Mouse (Mus musculus) E14TG2a.4 (cell line): ENCODE measurements around the gene Fam241a.
A peak's percentile ranks its signal among the peaks of the same experiment; 100 is the strongest.

Experiments
- H3K27me3 ChIP-seq: 2 replicates; pipeline ENCODE4 v1.6.1; 2014; ENCODE audit warnings: low read length, control low read depth; ENCODE audit not compliant: insufficient read depth
- H3K36me3 ChIP-seq: 2 replicates; pipeline ENCODE4 v1.6.1; 2014; ENCODE audit warnings: low read length, control low read depth; ENCODE audit not compliant: insufficient read depth
- H3K4me1 ChIP-seq: replicated peaks from 2 replicates; pipeline ENCODE4 v1.6.1; 2014; ENCODE audit warnings: low read depth, low read length, control low read depth
- H3K4me3 ChIP-seq: replicated peaks from 2 replicates; pipeline ENCODE4 v1.5.1; 2014; ENCODE audit warnings: mild to moderate bottlenecking, low read length
- H3K9me3 ChIP-seq: 2 replicates; pipeline ENCODE4 v1.6.1; 2014; ENCODE audit warnings: low read length, control low read depth
- CTCF ChIP-seq: conservative IDR thresholded peaks from 2 replicates; pipeline ENCODE4 v1.5.1; 2014; ENCODE audit warnings: low read length
- NANOG ChIP-seq: IDR thresholded peaks from 2 replicates; pipeline ENCODE4 v1.6.1; 2014; ENCODE audit warnings: borderline replicate concordance, low read length, mixed read lengths
- POU5F1 ChIP-seq: IDR thresholded peaks from 2 replicates; pipeline ENCODE4 v1.6.1; 2014; ENCODE audit warnings: low read length, borderline replicate concordance

Gene Fam241a

DNA sequence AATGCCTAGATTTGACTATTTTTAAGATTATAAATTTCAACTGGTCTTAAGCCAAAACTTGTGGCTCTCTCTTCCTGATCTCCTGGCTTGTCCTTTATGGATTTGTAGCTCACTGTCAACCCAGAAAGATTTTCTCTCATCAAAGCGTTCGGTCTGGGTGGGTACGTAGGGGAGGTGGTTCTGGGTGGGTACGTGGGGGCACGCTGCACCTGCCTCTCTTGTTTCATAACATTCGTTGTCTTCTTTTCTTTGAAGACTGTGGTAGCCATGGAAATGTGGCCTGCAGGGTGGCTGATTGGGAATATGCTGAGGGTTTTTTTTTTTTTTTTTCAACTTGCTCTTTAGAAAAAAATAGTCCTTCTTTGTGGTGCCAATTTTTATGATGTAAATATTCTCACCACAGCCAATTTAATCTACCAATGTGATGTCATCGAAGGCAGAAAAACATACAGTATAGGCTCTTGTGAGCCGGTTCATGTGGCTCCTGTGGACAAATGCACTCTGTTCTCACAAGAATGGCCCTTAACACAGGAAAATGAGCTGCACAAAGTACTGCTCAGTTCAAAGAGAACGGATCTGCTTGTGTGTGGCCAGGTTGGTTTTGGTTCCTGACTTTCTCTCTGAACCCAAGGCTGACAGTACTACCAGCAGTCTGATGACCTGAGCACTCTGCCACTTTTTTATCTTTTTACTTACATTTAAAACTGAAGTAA lies 27.9 kb downstream of the Fam241a start:
- no peak overlapping the region for H3K4me3 ChIP-seq
- TF ChIP-seq POU5F1 (no peak), CTCF (no peak), NANOG (no peak)
- no peaks in the 10 kb centered on the region for H3K27me3 ChIP-seq
- H3K9me3 ChIP-seq, result peaks cover 16% of the 10 kb centered on the region
- H3K4me1 ChIP-seq, result no peaks in the 10 kb centered on the region
- H3K36me3 ChIP-seq, result no peaks in the 10 kb centered on the region

DNA sequence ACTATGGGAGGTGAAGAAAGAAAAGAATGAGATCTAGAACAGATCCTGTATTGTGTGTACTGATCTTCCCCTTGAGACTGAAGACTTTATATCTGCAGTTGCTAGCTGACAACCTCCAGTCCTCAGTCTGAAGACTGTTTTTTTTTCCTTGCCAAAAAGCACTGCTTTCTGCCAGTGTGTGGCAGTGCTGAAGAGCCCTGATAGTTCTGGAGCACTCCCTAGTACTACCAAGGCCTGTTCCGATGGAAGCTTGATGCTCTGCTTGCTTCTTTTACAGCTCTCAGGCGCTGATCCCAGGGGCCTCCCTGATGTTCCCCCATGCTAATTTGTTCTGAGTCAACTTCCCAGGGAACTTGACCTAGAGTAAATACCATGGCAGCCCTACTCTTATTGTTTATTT lies 31.9 kb downstream of the Fam241a start:
- Histone ChIP-seq H3K9me3 (peaks cover 16% of the 10 kb centered on the region), H3K4me1 (no peaks in the 10 kb centered on the region), H3K36me3 (no peaks in the 10 kb centered on the region), H3K4me3 (no peak overlapping the region), H3K27me3 (no peaks in the 10 kb centered on the region)
- TF ChIP-seq NANOG (no peak), CTCF (no peak), POU5F1 (no peak)

DNA sequence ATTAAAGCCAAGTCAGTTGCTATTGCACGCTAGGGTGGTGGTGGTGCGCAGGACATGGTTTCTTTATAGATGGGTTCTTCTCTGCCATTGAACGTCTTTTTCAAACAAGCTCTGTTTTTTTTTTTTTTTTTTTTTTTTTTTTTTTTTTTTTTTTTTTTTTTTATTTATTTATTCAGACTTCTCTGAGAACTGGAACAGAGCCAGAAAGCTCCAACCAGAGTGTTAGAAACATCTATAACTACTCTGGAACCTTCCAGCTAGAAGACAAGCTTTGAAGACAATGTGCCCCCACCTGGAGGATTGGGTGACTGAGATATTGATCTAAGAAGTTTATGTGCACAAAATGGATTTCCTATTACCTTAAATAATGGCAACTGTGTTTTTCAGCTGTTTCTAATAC lies 32.6 kb downstream of the Fam241a start:
- no peak for TF ChIP-seq CTCF
- TF ChIP-seq POU5F1, result no peak
- no peak for TF ChIP-seq NANOG
- H3K9me3 ChIP-seq, result peaks cover 16% of the 10 kb centered on the region
- no peaks in the 10 kb centered on the region for H3K36me3 ChIP-seq
- H3K4me1 ChIP-seq, result no peaks in the 10 kb centered on the region
- no peaks in the 10 kb centered on the region for H3K27me3 ChIP-seq
- no peak overlapping the region for H3K4me3 ChIP-seq

DNA sequence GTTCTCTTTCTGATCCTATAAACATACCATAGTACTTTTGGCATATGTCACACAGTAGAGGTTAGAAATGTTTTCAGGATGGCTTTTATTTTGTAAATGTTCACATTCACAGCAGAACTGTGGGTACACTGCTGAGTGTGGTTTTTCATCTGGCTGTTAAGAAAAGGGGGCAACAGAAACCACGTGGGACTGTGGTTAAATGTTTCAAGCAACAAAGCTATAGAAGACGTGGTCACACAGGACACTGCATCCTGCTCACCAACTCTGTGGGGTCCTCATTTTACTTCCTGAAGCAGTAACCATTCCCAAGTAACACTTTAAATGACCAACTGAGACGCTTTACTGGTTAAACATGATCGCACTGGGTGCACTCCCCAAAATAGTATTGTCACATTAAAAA lies 33.6 kb downstream of the Fam241a start:
- Histone ChIP-seq H3K4me1 (no peaks in the 10 kb centered on the region), H3K9me3 (peaks cover 14% of the 10 kb centered on the region), H3K27me3 (peaks cover 4% of the 10 kb centered on the region; the same call in 1 of the 2 replicates), H3K4me3 (no peak overlapping the region), H3K36me3 (no peaks in the 10 kb centered on the region)
- no peak for TF ChIP-seq POU5F1
- TF ChIP-seq NANOG, result no peak
- no peak for TF ChIP-seq CTCF

DNA sequence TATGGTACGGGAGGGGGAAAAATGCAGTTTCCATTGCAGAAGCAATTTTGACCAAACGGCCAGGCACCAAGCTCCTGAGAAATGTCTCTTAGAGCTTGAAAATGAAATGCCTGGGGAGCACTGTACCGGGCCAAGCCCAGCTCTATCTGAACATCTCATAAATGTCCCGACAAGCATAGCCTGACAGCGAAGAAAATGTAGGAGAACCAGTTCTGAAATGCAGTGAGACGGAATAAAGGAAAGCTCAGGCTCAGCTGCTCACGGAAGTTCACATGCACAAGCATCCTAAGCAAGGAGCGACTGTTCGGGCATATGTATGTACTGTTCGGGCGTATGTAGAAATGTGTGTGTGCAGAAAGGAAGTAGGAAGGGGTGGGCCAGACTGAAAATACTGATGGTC lies 34.8 kb downstream of the Fam241a start:
- peaks cover 4% of the 10 kb centered on the region; the same call in 1 of the 2 replicates for H3K27me3 ChIP-seq
- peaks cover 4% of the 10 kb centered on the region for H3K9me3 ChIP-seq
- TF ChIP-seq CTCF (no peak), NANOG (no peak), POU5F1 (no peak)
- no peaks in the 10 kb centered on the region for H3K4me1 ChIP-seq
- H3K36me3 ChIP-seq, result no peaks in the 10 kb centered on the region
- no peak overlapping the region for H3K4me3 ChIP-seq

DNA sequence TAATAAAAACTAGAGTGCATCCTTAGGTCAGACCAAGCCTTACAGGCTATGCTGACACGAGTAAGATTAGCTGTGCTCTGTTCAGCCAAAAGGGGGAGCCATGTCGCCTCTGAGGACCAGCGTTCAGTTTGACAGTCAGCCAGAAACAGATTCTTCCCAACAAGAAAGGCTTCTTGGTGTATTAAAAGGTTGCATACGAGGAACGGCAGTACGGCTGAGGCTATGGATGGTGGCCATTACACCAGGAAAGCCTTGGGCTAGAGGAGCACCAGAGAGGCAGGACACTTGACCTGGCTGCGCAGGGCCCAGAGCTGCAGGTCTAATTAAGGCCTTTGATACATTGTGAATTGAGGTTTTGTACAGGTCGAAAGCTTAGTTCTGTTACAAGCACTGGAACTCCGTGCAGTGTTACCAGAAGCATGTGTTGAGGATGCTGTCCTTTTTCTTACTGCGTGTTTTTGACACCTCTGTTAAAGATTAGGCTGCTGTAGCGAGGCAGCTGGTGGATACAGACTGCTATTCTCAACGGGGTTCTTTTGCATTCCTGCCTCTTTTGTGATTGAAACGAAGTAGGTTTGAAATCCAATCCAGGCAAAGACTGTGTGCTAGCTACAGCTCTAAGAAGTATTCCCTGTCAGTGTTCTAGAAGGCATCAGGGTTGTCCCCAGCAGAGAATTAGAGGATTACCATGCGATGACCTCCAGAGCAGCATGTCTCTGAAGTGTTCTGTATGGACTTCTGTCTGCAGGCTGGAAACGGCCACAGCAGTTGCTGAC lies 42.5 kb downstream of the Fam241a start:
- TF ChIP-seq NANOG, result no peak
- peak; percentile 49 for TF ChIP-seq CTCF
- Histone ChIP-seq H3K4me3 (no peak overlapping the region), H3K4me1 (no peaks in the 10 kb centered on the region), H3K36me3 (no peaks in the 10 kb centered on the region), H3K9me3 (no peaks in the 10 kb centered on the region), H3K27me3 (peaks cover 4% of the 10 kb centered on the region; the same call in 1 of the 2 replicates)

DNA sequence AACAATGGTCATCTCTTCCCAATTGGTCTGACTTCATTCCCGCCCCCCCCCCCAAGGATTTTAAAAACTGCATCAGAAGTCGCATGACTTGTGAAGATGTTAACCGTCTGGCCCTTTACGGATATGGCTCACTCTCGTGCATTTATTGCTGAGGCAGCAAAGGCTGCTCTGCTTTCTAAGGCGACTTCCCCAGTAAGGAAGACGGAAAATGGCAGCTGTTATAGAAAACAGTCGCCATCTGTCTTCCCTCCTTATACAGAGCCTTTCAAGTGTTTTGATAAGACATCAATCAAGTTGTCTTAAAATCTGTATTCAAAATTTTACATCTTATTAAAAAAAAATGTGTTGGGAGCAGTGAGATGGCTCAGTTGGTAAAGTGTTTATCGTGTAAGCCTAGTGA lies 43.4 kb downstream of the Fam241a start:
- Histone ChIP-seq H3K9me3 (no peaks in the 10 kb centered on the region), H3K27me3 (no peaks in the 10 kb centered on the region), H3K4me3 (no peak overlapping the region), H3K4me1 (no peaks in the 10 kb centered on the region), H3K36me3 (no peaks in the 10 kb centered on the region)
- no peak for TF ChIP-seq POU5F1
- no peak for TF ChIP-seq CTCF
- TF ChIP-seq NANOG, result no peak

DNA sequence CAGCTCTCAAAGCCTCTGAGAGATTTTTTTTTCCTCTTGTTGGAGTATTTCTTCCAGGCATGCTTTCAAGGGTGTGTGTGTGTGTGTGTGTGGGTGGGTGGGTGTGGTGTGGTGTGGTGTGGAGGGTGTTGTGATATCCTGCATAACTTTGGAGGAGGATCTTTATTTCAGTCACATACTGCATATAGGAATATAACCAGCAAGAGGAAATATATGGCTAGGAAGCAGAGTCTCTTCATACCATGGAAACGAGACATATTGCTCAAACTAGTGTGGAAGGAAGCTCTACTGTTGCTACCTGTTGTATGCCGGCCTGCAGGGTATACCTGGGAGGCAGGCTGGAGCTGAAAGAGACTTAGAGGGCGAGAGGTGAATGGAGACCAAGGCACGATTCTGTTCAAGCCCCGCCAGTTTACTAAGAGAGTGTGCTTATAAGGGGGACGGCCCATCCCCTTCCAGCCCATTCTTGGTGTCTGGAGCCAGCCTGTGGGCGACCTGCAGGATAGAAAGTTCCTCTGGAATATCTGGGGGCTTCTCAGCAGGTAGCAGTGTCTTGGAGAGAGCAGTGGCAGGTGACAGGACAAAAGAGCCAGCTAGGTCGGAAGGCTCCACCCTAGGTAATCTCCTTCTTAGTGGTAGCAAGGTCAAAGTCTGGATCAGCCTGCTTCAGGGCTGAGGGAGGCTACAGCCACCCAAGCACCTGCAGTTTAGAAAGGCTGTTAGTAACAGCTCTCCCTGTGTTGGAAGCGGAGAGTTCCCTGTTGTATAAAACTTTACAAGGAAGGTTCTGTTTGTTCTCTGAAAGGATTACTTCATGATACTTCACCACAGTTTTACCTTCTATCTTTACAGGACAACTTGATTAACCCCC lies 45.1 kb downstream of the Fam241a start:
- H3K4me3 ChIP-seq, result no peak overlapping the region
- no peaks in the 10 kb centered on the region for H3K27me3 ChIP-seq
- TF ChIP-seq NANOG (no peak), POU5F1 (no peak), CTCF (no peak)
- no peaks in the 10 kb centered on the region for H3K36me3 ChIP-seq
- no peaks in the 10 kb centered on the region for H3K4me1 ChIP-seq
- H3K9me3 ChIP-seq, result no peaks in the 10 kb centered on the region

DNA sequence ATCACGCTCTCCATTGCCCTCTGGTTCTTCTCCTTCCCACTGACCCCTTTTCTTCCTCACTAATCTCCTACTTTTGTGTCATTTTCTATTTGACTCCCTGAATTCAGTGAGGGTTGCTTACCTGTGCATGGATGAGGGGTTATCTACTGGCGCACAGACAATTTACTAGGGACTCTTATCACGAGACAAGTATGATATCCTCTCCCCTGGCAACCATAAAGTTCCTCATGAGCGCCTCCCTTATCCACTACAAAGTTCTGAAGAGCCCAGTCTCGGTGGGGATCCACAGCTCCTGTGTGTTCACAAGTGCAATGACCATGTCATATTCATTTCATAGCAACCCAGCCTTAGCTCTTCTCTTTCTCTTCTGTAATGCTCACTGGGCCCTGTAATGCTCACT lies 46.2 kb downstream of the Fam241a start:
- H3K9me3 ChIP-seq, result no peaks in the 10 kb centered on the region
- no peaks in the 10 kb centered on the region for H3K36me3 ChIP-seq
- TF ChIP-seq CTCF (no peak), NANOG (no peak), POU5F1 (no peak)
- no peaks in the 10 kb centered on the region for H3K27me3 ChIP-seq
- H3K4me3 ChIP-seq, result no peak overlapping the region
- no peaks in the 10 kb centered on the region for H3K4me1 ChIP-seq
